Mouse (Mus musculus) ES-Bruce4 (cell line): ENCODE measurements at regions not wholly inside any gene's neighbourhood (a gene's known extent, or its start where the extent isn't known, plus 50 kb on each side); places are given as distances from the start of the nearest gene placed in this dataset.

Source experiments
- H3K27ac ChIP-seq: 2 replicates; pipeline ENCODE4 v1.5.1; 2012; ENCODE audit warnings: low read length, inconsistent platforms; ENCODE audit not compliant: insufficient read depth
- H3K27me3 ChIP-seq: 2 replicates; pipeline ENCODE4 v1.6.1; 2012; ENCODE audit warnings: mild to moderate bottlenecking, low read length, inconsistent platforms; ENCODE audit not compliant: control insufficient read depth, poor library complexity, insufficient read depth, severe bottlenecking
- H3K36me3 ChIP-seq: 2 replicates; pipeline ENCODE4 v1.6.1; 2012; ENCODE audit warnings: inconsistent platforms, mild to moderate bottlenecking, low read length, moderate library complexity; ENCODE audit not compliant: control insufficient read depth, poor library complexity, insufficient read depth, severe bottlenecking
- H3K4me1 ChIP-seq: one replicate; pipeline ENCODE4 v1.8.1; 2011; ENCODE audit warnings: low read length; ENCODE audit not compliant: control insufficient read depth, insufficient read depth
- H3K4me3 ChIP-seq: 2 replicates; pipeline ENCODE4 v1.5.1; 2011; ENCODE audit warnings: low read depth, mild to moderate bottlenecking, low read length
- H3K9ac ChIP-seq: 2 replicates; pipeline ENCODE4 v1.6.1; 2012; ENCODE audit warnings: low read depth, mild to moderate bottlenecking, inconsistent platforms; ENCODE audit not compliant: poor library complexity, severe bottlenecking
- H3K9me3 ChIP-seq: replicated peaks from 2 replicates; pipeline ENCODE4 v1.6.1; 2012; ENCODE audit warnings: mild to moderate bottlenecking, low read length, inconsistent platforms; ENCODE audit not compliant: control insufficient read depth, poor library complexity, insufficient read depth, severe bottlenecking
- CTCF ChIP-seq: IDR thresholded peaks from one replicate; pipeline ENCODE4 v1.8.1; 2011; ENCODE audit warnings: low read depth, low read length
- EP300 ChIP-seq: IDR thresholded peaks from 2 replicates; pipeline ENCODE4 v1.6.1; 2011; ENCODE audit warnings: low read depth, low read length; ENCODE audit not compliant: insufficient read depth
- POLR2A ChIP-seq: IDR thresholded peaks from one replicate; pipeline ENCODE4 v1.8.1; 2011; ENCODE audit warnings: low read length; ENCODE audit not compliant: insufficient read depth

DNA sequence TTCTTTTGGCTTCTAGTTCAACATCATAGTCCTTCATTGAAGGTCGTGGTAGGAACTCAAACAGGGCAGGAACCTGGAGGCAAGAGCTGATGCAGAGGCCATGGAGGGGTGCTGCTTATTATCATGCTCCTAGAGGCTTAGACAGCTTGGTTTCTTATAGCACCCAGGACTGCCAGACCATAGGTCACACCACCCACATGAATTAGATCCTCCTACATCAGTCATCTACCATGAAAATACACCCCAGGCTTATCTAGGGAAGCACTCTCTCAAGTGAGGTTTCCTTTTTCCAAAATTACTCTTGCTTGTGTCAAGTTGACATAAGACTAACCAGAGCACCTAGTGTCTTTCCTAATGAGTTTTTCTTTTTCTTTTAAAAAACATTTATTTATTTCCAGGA, 109.7 kb upstream of the Max start:
- Histone ChIP-seq H3K4me3 (no peak overlapping the region), H3K9me3 (no peaks in the 10 kb centered on the region), H3K4me1 (no peaks in the 10 kb centered on the region), H3K27ac (no peak overlapping the region), H3K9ac (no peak overlapping the region), H3K36me3 (no peaks in the 10 kb centered on the region), H3K27me3 (no peaks in the 10 kb centered on the region)
- TF ChIP-seq CTCF (no peak), POLR2A (no peak), EP300 (no peak)

DNA sequence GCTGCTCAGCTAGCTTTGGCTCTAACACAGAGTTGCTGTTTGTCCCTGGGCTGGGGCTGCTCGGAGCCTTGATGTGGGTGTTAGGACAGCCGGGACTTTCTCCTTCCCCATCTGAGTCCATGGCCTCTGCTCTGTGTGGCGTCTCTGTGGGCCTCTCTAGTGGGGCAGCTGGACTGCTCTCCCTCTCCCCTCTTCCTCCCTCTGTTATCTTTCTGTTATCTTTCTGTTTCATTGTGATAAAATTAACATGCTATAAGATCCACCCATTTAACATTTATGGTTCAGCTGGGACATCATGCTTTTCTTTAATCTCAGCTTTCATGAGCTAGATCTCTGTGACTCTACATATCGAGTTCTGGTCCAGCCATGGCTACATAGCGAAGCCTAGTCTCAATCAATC, 105.9 kb upstream of the Max start:
- Histone ChIP-seq H3K4me1 (no peaks in the 10 kb centered on the region), H3K27me3 (no peaks in the 10 kb centered on the region), H3K9me3 (no peaks in the 10 kb centered on the region), H3K27ac (no peak overlapping the region), H3K36me3 (no peaks in the 10 kb centered on the region), H3K4me3 (no peak overlapping the region), H3K9ac (no peak overlapping the region)
- TF ChIP-seq CTCF (no peak), POLR2A (no peak), EP300 (no peak)

GRCm38 (mm10) chr12:77067115-77067514, 105.1 kb upstream of the Max start:
- Histone ChIP-seq H3K27ac (no peak overlapping the region), H3K27me3 (no peaks in the 10 kb centered on the region), H3K36me3 (no peaks in the 10 kb centered on the region), H3K4me3 (no peak overlapping the region), H3K4me1 (no peaks in the 10 kb centered on the region), H3K9ac (no peak overlapping the region), H3K9me3 (no peaks in the 10 kb centered on the region)
- TF ChIP-seq POLR2A, result no peak
- TF ChIP-seq CTCF, result no peak
- TF ChIP-seq EP300, result no peak

DNA sequence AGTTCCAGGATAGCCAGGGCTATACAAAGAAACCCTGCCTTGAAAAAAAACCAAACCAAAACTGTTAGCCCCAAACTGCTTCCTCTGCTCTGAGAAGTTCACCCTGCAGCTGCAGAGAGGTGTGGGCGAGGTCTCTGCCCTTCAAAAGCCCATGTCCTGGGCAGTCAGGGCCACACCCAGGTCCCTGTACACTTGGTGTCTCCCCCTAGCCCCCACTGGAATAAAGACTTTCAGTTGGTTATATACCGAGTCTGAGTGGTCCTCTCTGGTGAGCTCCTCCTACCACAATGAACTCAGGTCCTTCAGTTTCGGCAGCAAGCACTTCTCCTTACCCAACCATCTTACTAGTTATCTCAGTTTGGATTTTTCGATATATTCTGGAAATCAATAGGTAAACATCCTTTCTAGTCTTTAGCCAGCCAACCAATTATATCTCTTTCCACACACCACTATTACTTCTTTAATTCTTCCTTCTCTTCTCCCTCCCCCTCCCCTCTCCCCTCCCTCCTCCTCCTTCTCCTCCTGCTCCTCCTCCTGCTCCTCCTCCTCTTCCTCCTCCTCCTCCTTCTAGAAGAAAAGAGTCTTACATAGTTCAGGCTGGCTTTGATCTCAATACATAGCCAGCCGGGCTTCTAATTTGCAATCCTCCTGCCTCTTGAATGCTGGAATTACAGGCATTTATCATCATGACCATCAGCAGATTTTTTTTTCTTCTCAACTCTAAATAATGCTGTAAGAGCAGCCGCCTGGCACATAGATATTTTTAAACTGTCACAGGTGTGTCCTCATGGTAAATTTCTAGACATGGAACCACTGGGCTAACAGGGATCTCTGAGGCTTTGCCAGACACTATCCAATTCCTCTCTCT, 103.9 kb upstream of the Max start:
- Histone ChIP-seq H3K27ac (no peak overlapping the region), H3K4me1 (no peaks in the 10 kb centered on the region), H3K9me3 (no peaks in the 10 kb centered on the region), H3K9ac (no peak overlapping the region), H3K27me3 (no peaks in the 10 kb centered on the region), H3K36me3 (no peaks in the 10 kb centered on the region), H3K4me3 (no peak overlapping the region)
- TF ChIP-seq POLR2A (no peak), CTCF (no peak), EP300 (no peak)

- no peaks in the 10 kb centered on the region for H3K4me1 ChIP-seq
- no peak overlapping the region for H3K9ac ChIP-seq
- no peaks in the 10 kb centered on the region for H3K36me3 ChIP-seq
- no peak overlapping the region for H3K4me3 ChIP-seq
- H3K27ac ChIP-seq, result no peak overlapping the region
- no peaks in the 10 kb centered on the region for H3K27me3 ChIP-seq
- H3K9me3 ChIP-seq, result no peaks in the 10 kb centered on the region
- TF ChIP-seq CTCF, result no peak
- TF ChIP-seq POLR2A, result no peak
- TF ChIP-seq EP300, result 0 out of 2 replicates have a peak, but pooled peaks have one; percentile 21
These were observed 102.0 kb upstream of the Max start for GRCm38 (mm10) chr12:77064048-77064447.

GRCm38 (mm10) chr12:77061562-77061847, 99.5 kb upstream of the Max start:
- Histone ChIP-seq H3K9me3 (no peaks in the 10 kb centered on the region), H3K36me3 (no peaks in the 10 kb centered on the region), H3K9ac (no peak overlapping the region), H3K4me1 (peaks cover 2% of the 10 kb centered on the region), H3K4me3 (no peak overlapping the region), H3K27ac (no peak overlapping the region), H3K27me3 (no peaks in the 10 kb centered on the region)
- TF ChIP-seq CTCF, result no peak
- no peak for TF ChIP-seq EP300
- no peak for TF ChIP-seq POLR2A
